Mouse (Mus musculus) kidney, adult 8-10 months (tissue): Measurements from ENCODE around the gene Ralgapa1.
A peak's percentile ranks its signal among the peaks of the same experiment; 100 is the strongest.
"Not testable (repeated sequence)": the region's sequence is repeated elsewhere in the genome, so short reads cannot be mapped to it uniquely, and the experiment has no call there.

Experiments used
- DNase-seq, 2 experiments: peaks; one replicate each; pipeline ENCODE4 v3.0.0; 2022

Ralgapa1 gene

GRCm38 (mm10) chr12:55598887-55599561 lies 221.9 kb downstream of the Ralgapa1 start, which contains the start of gene Insm2:
Insm2 (plus strand) TSS chr12:55599427.
- no peak for DNase-seq

- DNase-seq = no peak
Observed at GRCm38 (mm10) chr12:55598537-55598886, 222.5 kb downstream of the Ralgapa1 start.

- DNase-seq = not testable (repeated sequence)
Observed at GRCm38 (mm10) chr12:55586936-55587335, 234.0 kb downstream of the Ralgapa1 start.

GRCm38 (mm10) chr12:55573794-55574193 lies 247.2 kb downstream of the Ralgapa1 start:
- DNase-seq = no peak

GRCm38 (mm10) chr12:55573089-55573488 lies 247.9 kb downstream of the Ralgapa1 start:
- DNase-seq = no peak

GRCm38 (mm10) chr12:55571661-55572060 lies 249.3 kb downstream of the Ralgapa1 start:
- DNase-seq = no peak

- DNase-seq = no peak
Observed at GRCm38 (mm10) chr12:55571181-55571580, 249.8 kb downstream of the Ralgapa1 start.

- no peak for DNase-seq
Observed at GRCm38 (mm10) chr12:55570646-55571045, 250.3 kb downstream of the Ralgapa1 start.

GRCm38 (mm10) chr12:55569676-55570075 lies 251.3 kb downstream of the Ralgapa1 start:
- no peak for DNase-seq

- no peak for DNase-seq
Observed at GRCm38 (mm10) chr12:55568466-55568865, 252.5 kb downstream of the Ralgapa1 start.

- no peak for DNase-seq
Observed at GRCm38 (mm10) chr12:55566837-55567236, 254.1 kb downstream of the Ralgapa1 start.

- DNase-seq = no peak
Observed at GRCm38 (mm10) chr12:55565867-55566266, 255.1 kb downstream of the Ralgapa1 start.

GRCm38 (mm10) chr12:55565206-55565605 lies 255.8 kb downstream of the Ralgapa1 start, which contains the start of gene Aldoart2:
Aldoart2 (plus strand) TSS chr12:55565239.
- no peak for DNase-seq

GRCm38 (mm10) chr12:55564187-55564963 lies 256.6 kb downstream of the Ralgapa1 start:
- no peak for DNase-seq

GRCm38 (mm10) chr12:55563742-55564141 lies 257.2 kb downstream of the Ralgapa1 start:
- DNase-seq = no peak

- peak; percentile 12 to 33 for DNase-seq
Observed at GRCm38 (mm10) chr12:55560025-55560690, 260.8 kb downstream of the Ralgapa1 start.

GRCm38 (mm10) chr12:55559184-55559855 lies 261.6 kb downstream of the Ralgapa1 start:
- DNase-seq = no peak

GRCm38 (mm10) chr12:55557866-55558265 lies 263.1 kb downstream of the Ralgapa1 start:
- DNase-seq = no peak

GRCm38 (mm10) chr12:55554901-55555300 lies 266.1 kb downstream of the Ralgapa1 start:
- not testable (repeated sequence) for DNase-seq
